Mouse (Mus musculus): ENCODE results near the gene Ccdc59. TPM values are rescaled to one million over a fixed set of nuclear protein-coding genes. Genes with fewer than 3 reads are reported as not detected.

The Ccdc59 gene
- polyA plus RNA-seq, 1 experiment from 2014 or later: 51.6 TPM

DNA sequence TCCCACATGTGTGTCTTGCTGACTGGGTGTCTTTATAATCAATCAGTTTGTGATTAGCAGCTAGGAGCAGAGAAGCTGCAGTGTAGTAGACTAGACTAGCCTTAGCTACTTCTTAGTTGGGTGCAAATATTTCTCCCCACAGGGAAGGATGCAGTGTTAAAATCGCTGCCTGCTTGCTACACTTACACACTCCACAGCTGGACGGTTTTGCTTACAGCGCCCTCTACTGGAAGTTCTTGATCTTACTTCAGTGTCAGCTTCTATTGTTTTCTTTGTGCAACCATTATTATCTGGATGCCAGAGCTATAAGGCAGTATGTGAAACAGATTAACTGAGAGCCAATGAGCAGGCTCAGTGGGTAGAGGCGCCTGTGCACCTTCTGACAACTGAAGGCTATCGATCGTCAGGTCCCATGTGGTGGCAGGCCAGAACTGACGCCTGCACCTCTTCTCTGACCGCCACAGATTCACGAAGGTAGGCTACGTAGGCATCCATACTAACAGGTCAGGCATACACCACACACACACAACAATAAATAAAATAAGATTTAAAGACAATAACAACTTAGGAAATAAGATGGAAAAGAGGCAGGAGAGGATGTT, 6.1 kb upstream of the Ccdc59 start:
- Histone ChIP-seq H3K9me3 (ENCODE audit: control insufficient read depth, low read length) (no peaks in the 10 kb centered on the region), H3K4me2 (ENCODE audit: low read depth, low read length, severe bottlenecking) (no peak overlapping the region), H3K4me1 (replicated peaks; ENCODE audit: control insufficient read depth, insufficient read depth, low read length) (no peaks in the 10 kb centered on the region), H3K27ac (ENCODE audit: low read depth, low read length) (no peak overlapping the region), H3K27me3 (ENCODE audit: control insufficient read depth, insufficient read depth, low read length) (no peaks in the 10 kb centered on the region), H3K36me3 (ENCODE audit: control insufficient read depth, insufficient read depth, low read length) (no peaks in the 10 kb centered on the region), H3K9ac (ENCODE audit: low read length) (no peak overlapping the region), H3K4me3 (ENCODE audit: low read depth, low read length) (no peak overlapping the region)
- 64% methylated on average over 10 of the region's 10 CpGs for WGBS
- ATAC-seq (replicated peaks; ENCODE audit: low FRiP score): peak; percentile 68
- DNase-seq (ENCODE audit: low spot score): peak; percentile 60

DNA sequence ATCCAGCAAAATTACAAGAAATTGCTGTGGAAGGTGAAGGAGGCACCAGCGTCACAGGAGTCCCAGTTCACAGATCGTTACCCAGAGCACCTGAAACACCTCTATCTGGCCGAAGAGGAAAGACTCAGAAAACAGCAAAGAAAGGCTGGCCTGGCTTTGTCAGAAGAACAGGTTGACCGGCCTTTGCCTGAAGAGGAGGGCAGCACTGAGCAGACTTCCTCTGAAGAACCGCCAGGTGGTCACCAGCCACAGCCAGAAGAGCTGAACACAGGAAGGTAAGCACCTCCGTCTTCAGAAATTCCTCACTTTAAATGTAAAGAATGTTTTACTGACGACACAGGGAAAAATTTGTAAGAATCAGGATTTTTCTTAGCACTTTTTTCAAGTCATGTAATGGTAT, 1.7 kb downstream of the Ccdc59 start:
- Histone ChIP-seq H3K27ac (ENCODE audit: low read depth, low read length) (no peak overlapping the region), H3K36me3 (ENCODE audit: control insufficient read depth, insufficient read depth, low read length) (peaks cover 5% of the 10 kb centered on the region; the same call in 1 of the 2 replicates), H3K4me3 (ENCODE audit: low read depth, low read length) (no peak overlapping the region), H3K4me1 (replicated peaks; ENCODE audit: control insufficient read depth, insufficient read depth, low read length) (no peaks in the 10 kb centered on the region; the same call in 1 of the 2 replicates), H3K27me3 (ENCODE audit: control insufficient read depth, insufficient read depth, low read length) (no peaks in the 10 kb centered on the region), H3K9me3 (ENCODE audit: control insufficient read depth, low read length) (no peaks in the 10 kb centered on the region), H3K9ac (ENCODE audit: low read length) (no peak overlapping the region), H3K4me2 (ENCODE audit: low read depth, low read length, severe bottlenecking) (peak overlapping the region; percentile 8; the same call in 1 of the 2 replicates)
- ATAC-seq (replicated peaks; ENCODE audit: low FRiP score) (no peak), DNase-seq (ENCODE audit: low spot score) (no peak)
- WGBS: 82% methylated on average over 7 of the region's 7 CpGs

DNA sequence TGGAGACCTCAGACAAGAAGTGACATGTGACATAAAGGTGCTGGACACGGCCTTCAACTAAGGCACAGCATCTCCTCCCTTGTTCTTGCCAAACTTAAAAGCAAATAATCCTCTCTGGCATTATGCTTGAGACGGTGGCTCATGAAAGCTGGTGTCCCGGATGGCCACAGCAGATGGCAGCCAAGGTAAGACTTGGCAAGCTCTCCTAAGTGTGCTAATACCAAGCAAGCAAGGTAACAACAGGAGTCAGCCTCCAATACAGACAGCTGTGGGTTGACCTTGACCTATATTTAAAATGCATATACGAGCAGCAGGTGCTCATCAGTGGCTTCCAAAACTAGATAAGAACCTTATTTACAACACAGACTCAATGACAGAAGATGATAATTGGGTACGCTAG, 9.4 kb downstream of the Ccdc59 start:
- Histone ChIP-seq H3K4me3 (ENCODE audit: low read depth, low read length) (no peak overlapping the region), H3K27ac (ENCODE audit: low read depth, low read length) (no peak overlapping the region), H3K27me3 (ENCODE audit: control insufficient read depth, insufficient read depth, low read length) (no peaks in the 10 kb centered on the region), H3K36me3 (ENCODE audit: control insufficient read depth, insufficient read depth, low read length) (no peaks in the 10 kb centered on the region; the same call in 1 of the 2 replicates), H3K9ac (ENCODE audit: low read length) (no peak overlapping the region), H3K4me2 (ENCODE audit: low read depth, low read length, severe bottlenecking) (no peak overlapping the region), H3K4me1 (replicated peaks; ENCODE audit: control insufficient read depth, insufficient read depth, low read length) (no peaks in the 10 kb centered on the region), H3K9me3 (ENCODE audit: control insufficient read depth, low read length) (no peaks in the 10 kb centered on the region)
- ATAC-seq (replicated peaks; ENCODE audit: low FRiP score) (0 out of 2 replicates have a peak, but pooled peaks have one; percentile 16), DNase-seq (ENCODE audit: low spot score) (no peak)
- 94% methylated on average over 5 of the region's 5 CpGs for WGBS

- H3K27ac ChIP-seq (ENCODE audit: low read depth, low read length): no peak overlapping the region
- H3K9me3 ChIP-seq (ENCODE audit: control insufficient read depth, low read length): no peaks in the 10 kb centered on the region
- no peak overlapping the region for H3K4me2 ChIP-seq (ENCODE audit: low read depth, low read length, severe bottlenecking)
- no peak overlapping the region for H3K9ac ChIP-seq (ENCODE audit: low read length)
- H3K27me3 ChIP-seq (ENCODE audit: control insufficient read depth, insufficient read depth, low read length): no peaks in the 10 kb centered on the region
- no peak overlapping the region for H3K4me3 ChIP-seq (ENCODE audit: low read depth, low read length)
- ATAC-seq (replicated peaks; ENCODE audit: low FRiP score) (no peak), DNase-seq (ENCODE audit: low spot score) (no peak)
- no peaks in the 10 kb centered on the region; the same call in 1 of the 2 replicates for H3K36me3 ChIP-seq (ENCODE audit: control insufficient read depth, insufficient read depth, low read length)
- WGBS: 88% methylated on average over 4 of the region's 4 CpGs
- no peaks in the 10 kb centered on the region for H3K4me1 ChIP-seq (replicated peaks; ENCODE audit: control insufficient read depth, insufficient read depth, low read length)
Measured at GRCm38 (mm10) chr10:105851136-105851535, 10.3 kb downstream of the Ccdc59 start.

GRCm38 (mm10) chr10:105867312-105867711, 26.4 kb downstream of the Ccdc59 start:
- WGBS: 50% methylated on average over 4 of the region's 4 CpGs
- Histone ChIP-seq H3K4me2 (ENCODE audit: low read depth, low read length, severe bottlenecking) (no peak overlapping the region), H3K4me3 (ENCODE audit: low read depth, low read length) (no peak overlapping the region), H3K27ac (ENCODE audit: low read depth, low read length) (no peak overlapping the region), H3K36me3 (ENCODE audit: control insufficient read depth, insufficient read depth, low read length) (no peaks in the 10 kb centered on the region), H3K27me3 (ENCODE audit: control insufficient read depth, insufficient read depth, low read length) (no peaks in the 10 kb centered on the region), H3K9ac (ENCODE audit: low read length) (no peak overlapping the region), H3K4me1 (replicated peaks; ENCODE audit: control insufficient read depth, insufficient read depth, low read length) (no peaks in the 10 kb centered on the region), H3K9me3 (ENCODE audit: control insufficient read depth, low read length) (no peaks in the 10 kb centered on the region)
- 0 out of 2 replicates have a peak, but pooled peaks have one; percentile 42 for ATAC-seq (replicated peaks; ENCODE audit: low FRiP score)
- DNase-seq (ENCODE audit: low spot score): no peak

Other genes starting within 250 kb of the Ccdc59 start
- gene Mettl25, start 313 bp downstream of the Ccdc59 start, polyA plus RNA-seq (2014; fragmentation: Nextera tagmentation; extraction: Ambion mirVana): 14.7 and 15.9 TPM in 2 replicates

Data from forebrain, embryonic 11.5 days (tissue).